Mouse (Mus musculus) heart, postnatal 0 days (tissue): ENCODE measurements around the gene Selenok.

ENCODE experiments used
- CTCF ChIP-seq: IDR thresholded peaks from 2 replicates; pipeline ENCODE4 v1.5.1; 2016; ENCODE audit warnings: antibody characterized with exemption, control low read depth, low read depth
- EP300 ChIP-seq: IDR thresholded peaks from 2 replicates; pipeline ENCODE4 v1.6.1; 2016; ENCODE audit warnings: antibody characterized with exemption, low read depth

DNA sequence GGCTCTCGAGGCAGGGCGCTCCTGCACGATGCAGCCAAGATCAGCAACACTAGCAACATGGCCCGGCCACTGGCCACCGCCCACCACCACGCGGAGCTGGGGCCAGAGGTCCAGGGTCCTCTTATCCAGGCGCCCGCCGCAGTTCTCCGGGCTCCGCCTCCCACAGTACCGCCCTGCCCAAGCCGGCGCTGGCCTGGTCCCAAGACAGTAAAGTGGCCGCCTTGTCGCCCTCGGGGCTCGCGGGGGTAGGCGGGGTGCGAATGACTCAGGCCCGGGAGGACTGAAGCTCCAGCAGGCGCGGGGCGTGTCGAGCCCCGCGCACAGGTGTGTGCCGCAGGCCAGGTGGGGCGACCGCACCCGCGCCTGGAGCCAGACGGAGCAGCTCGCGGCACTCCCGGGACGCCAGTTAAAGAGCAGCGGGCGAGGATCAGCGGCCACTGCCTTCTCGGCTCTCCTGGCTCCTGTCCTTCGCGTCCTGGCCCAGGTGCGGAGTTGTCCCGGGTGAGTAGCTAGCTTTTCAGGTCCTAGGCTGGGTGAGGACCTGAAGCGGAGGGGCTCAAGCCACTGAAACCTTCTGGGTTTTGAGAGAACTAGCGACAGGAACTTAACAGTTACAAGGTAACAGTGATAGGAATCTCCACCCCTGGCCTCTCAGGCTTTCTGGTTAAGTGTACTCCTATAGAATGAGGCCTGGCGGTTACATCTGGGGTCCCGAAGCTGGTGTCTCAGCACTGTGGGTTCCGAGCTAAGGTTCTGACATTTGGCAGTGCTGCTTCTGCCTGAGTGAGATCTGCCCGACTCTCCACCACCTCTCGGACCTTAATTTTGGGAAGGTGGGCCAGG, 40.8 kb downstream of the Selenok start, which contains the start of the genes Il17rb and Chdh:
- TF ChIP-seq CTCF (no peak), EP300 (no peak)
